Mouse (Mus musculus) hindbrain, embryonic 16.5 days (tissue): ENCODE results near the gene Fbxo4. TPM values are rescaled to one million over a fixed set of nuclear protein-coding genes. Genes with fewer than 3 reads are reported as not detected.

Experiments used
- ATAC-seq: fragments of 200-750 bp; cut with Nextera tagmentation; 2 replicates; pipeline ENCODE4 v1.8.0; 2017; ENCODE audit warnings: moderate TSS enrichment, moderate library complexity
- H3K27ac ChIP-seq: fragments of 300-500 bp; sonication (generic); 2 replicates; pipeline ENCODE4 v1.5.1; 2014; ENCODE audit warnings: low read depth, mild to moderate bottlenecking, control low read depth, low read length, moderate library complexity
- H3K27me3 ChIP-seq: fragments of 300-500 bp; sonication (generic); replicated peaks from 2 replicates; pipeline ENCODE4 v1.6.1; 2014; ENCODE audit warnings: low read length; ENCODE audit not compliant: control insufficient read depth, insufficient read depth
- H3K36me3 ChIP-seq: fragments of 300-500 bp; sonication (generic); 2 replicates; pipeline ENCODE4 v1.6.1; 2014; ENCODE audit warnings: mild to moderate bottlenecking, low read length, moderate library complexity, mixed read lengths; ENCODE audit not compliant: control insufficient read depth, insufficient read depth
- H3K4me1 ChIP-seq: fragments of 300-500 bp; sonication (generic); 2 replicates; pipeline ENCODE4 v1.6.1; 2014; ENCODE audit warnings: low read depth, low read length; ENCODE audit not compliant: control insufficient read depth, insufficient read depth
- H3K4me2 ChIP-seq: fragments of 300-500 bp; sonication (generic); 2 replicates; pipeline ENCODE4 v1.6.1; 2014; ENCODE audit warnings: mild to moderate bottlenecking, low read length, control low read depth, moderate library complexity
- H3K4me3 ChIP-seq: fragments of 300-500 bp; sonication (generic); 2 replicates; pipeline ENCODE4 v1.5.1; 2014; ENCODE audit warnings: mild to moderate bottlenecking, low read length, control low read depth, moderate library complexity
- H3K9ac ChIP-seq: fragments of 300-500 bp; sonication (generic); 2 replicates; pipeline ENCODE4 v1.6.1; 2014; ENCODE audit warnings: low read depth, mild to moderate bottlenecking, control low read depth, low read length, moderate library complexity
- H3K9me3 ChIP-seq: fragments of 300-500 bp; sonication (generic); 2 replicates; pipeline ENCODE4 v1.6.1; 2014; ENCODE audit warnings: mild to moderate bottlenecking, low read length, moderate library complexity; ENCODE audit not compliant: control insufficient read depth
- WGBS: fragments of 180-500 bp; shearing (Covaris S2); extraction: QIAGEN DNeasy Blood & Tissue Kit; methylation state at CpG from one replicate; pipeline ENCODE4 v1.1.7; 2014; 5-methylcytosine and 5-hydroxymethylcytosine counted together
- polyA plus RNA-seq: library from polyadenylated mRNA; unstranded; fragments of >200 nt; fragmentation: Nextera tagmentation; extraction: Ambion mirVana; gene quantifications from 2 replicates; pipeline ENCODE4 v1.2.1, GENCODE M21; 2015

The Fbxo4 gene
- polyA plus RNA-seq, 1 experiment from 2014 or later = 10.0 TPM

DNA sequence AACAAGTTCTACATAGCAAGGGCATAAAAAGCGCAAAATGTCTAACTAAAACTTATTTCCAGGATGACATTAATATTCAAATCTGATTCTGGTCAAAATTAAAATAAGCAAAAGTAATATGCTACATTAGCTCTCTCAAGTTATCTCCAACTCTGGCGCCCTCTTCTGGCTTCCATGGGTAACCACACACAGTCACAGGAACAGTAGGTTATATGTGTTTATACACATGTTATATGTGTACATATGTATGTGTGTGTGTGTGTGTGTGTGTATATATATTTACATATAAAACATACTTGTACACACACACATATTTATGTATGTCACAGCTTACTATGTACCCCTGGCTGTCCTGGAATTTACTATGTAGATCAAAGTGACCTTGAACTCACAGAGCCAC lies 8.6 kb upstream of the Fbxo4 start:
- no peak overlapping the region for H3K4me3 ChIP-seq
- H3K36me3 ChIP-seq = peaks cover 21% of the 10 kb centered on the region
- H3K27me3 ChIP-seq = no peaks in the 10 kb centered on the region
- 75% methylated on average over 2 of the region's 2 CpGs for WGBS
- H3K27ac ChIP-seq = no peak overlapping the region
- H3K4me2 ChIP-seq = no peak overlapping the region
- no peak for ATAC-seq
- H3K4me1 ChIP-seq = no peaks in the 10 kb centered on the region
- no peak overlapping the region for H3K9ac ChIP-seq
- H3K9me3 ChIP-seq = no peaks in the 10 kb centered on the region

DNA sequence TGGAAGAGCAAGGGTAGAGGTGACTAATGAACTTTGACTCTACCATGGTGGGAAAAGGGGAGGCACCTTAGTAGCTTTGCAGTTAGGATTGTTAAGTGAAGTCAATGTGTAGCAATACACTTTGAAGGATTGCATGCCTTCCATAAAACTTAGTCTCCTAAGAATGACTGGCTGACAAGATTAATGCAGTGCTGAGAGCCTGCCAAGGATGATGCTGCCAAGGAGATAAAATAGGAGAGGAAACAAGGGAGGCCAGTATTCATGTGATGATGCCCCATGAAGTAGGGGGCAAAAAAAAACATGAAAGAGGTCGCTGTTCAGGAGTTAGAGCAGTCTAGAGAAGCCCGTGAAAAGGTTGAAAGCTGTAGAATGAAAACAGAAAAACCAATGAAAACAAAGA lies 5.5 kb upstream of the Fbxo4 start:
- 76% methylated on average over 2 of the region's 2 CpGs for WGBS
- Histone ChIP-seq H3K9me3 (no peaks in the 10 kb centered on the region), H3K4me2 (no peak overlapping the region), H3K4me3 (no peak overlapping the region), H3K4me1 (no peaks in the 10 kb centered on the region; the same call in 1 of the 2 replicates), H3K9ac (no peak overlapping the region), H3K27ac (no peak overlapping the region), H3K27me3 (no peaks in the 10 kb centered on the region), H3K36me3 (peaks cover 15% of the 10 kb centered on the region)
- ATAC-seq = no peak

DNA sequence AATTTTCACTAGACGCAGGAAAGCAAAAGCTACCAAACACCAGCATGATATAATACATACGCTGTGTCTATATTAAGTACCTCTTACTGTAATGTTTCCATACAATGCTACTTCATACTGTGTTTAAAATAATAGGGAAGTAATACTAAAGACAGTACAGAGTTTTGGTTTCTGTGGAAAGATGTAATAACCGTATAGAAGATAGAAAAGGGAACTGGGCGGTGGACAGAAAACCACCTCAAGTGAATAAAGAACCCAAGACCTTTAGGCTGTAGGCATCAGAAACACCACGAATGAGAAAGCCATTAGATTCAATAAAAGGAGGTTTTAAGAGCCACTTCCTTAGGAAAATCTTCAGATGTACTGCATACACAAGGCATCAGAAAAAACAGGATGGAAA lies 3.4 kb upstream of the Fbxo4 start:
- Histone ChIP-seq H3K9ac (no peak overlapping the region), H3K4me2 (no peak overlapping the region), H3K9me3 (no peaks in the 10 kb centered on the region), H3K4me3 (no peak overlapping the region), H3K27me3 (no peaks in the 10 kb centered on the region), H3K27ac (no peak overlapping the region), H3K4me1 (no peaks in the 10 kb centered on the region; the same call in 1 of the 2 replicates), H3K36me3 (peaks cover 7% of the 10 kb centered on the region)
- WGBS = 96% methylated on average over 5 of the region's 5 CpGs
- ATAC-seq = no peak

DNA sequence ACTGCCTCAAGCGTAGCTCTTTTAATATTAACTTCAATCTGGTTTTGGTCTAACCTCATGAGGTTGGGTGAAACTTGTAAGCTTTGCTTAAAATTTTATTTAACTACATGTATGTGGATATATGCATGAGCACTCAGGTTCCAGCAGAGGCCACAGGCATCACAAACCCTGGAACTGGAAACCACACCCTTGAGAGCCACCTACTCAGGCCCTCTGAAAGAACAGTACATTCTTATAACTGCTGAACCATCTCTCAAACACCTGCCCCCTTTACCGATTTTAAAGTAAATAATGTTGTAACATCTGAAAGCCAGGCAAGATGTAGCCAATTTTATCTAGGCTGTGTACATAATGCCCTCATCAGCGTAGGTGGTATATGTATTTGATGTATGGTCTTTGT lies 498 bp upstream of the Fbxo4 start:
- WGBS = 84% methylated on average over 3 of the region's 3 CpGs
- 0 out of 2 replicates have a peak, but pooled peaks have one; percentile 4 for ATAC-seq
- Histone ChIP-seq H3K36me3 (peaks cover 3% of the 10 kb centered on the region; the same call in 1 of the 2 replicates), H3K4me3 (peak overlapping the region; percentile 61; the same call in 1 of the 2 replicates), H3K27me3 (no peaks in the 10 kb centered on the region), H3K4me2 (peak overlapping the region; percentile 61), H3K4me1 (no peaks in the 10 kb centered on the region; the same call in 1 of the 2 replicates), H3K9me3 (no peaks in the 10 kb centered on the region), H3K27ac (peak overlapping the region; percentile 95), H3K9ac (no peak overlapping the region; the same call in 1 of the 2 replicates)

DNA sequence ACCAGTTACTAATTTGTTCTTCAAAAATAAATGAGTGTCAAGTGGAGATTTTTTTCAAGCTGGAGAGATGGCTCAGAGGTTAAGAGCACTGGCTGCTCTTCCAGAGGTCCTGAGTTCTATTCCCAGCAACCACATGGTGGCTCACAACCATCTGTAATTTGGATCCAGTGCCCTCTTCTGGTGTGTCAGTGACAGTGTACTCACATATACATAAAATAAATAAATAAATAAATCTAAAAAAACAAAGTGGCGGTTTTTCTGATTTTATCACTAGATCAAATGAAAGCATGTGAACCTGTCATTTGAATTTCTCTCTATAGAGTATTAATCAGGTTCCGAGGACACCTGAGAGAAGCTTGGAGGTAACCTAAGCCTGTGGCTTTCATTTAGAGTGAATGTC lies 1.1 kb downstream of the Fbxo4 start:
- 90% methylated on average over 2 of the region's 2 CpGs for WGBS
- H3K4me2 ChIP-seq = no peak overlapping the region

DNA sequence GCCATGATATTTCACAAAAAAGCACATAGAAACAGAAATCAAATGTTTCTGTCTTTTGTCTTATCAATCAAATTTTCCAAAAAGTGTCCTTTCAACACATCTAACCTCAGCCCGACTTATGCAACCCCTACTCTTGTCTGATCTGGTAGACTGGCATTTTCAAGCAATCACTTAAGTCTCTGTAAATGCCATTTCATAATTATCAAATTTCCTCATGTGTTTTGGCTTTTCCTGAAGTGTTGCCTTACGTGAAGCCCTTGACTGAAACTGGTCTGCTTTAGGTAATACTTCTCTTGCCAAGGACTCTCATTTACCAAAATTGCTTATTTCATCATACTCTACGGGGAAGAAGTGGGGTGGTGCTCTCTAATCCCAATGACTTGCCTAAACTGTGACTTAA lies 6.1 kb downstream of the Fbxo4 start:
- Histone ChIP-seq H3K4me1 (no peaks in the 10 kb centered on the region), H3K9me3 (no peaks in the 10 kb centered on the region), H3K4me3 (no peak overlapping the region), H3K36me3 (no peaks in the 10 kb centered on the region), H3K9ac (no peak overlapping the region), H3K27ac (no peak overlapping the region), H3K4me2 (no peak overlapping the region), H3K27me3 (no peaks in the 10 kb centered on the region)
- no peak for ATAC-seq
- 93% methylated on average over 3 of the region's 3 CpGs for WGBS

More for the DNA sequence above, 1.1 kb downstream of the Fbxo4 start:
- Histone ChIP-seq H3K27ac (no peak overlapping the region), H3K4me1 (no peaks in the 10 kb centered on the region; the same call in 1 of the 2 replicates), H3K9me3 (no peaks in the 10 kb centered on the region), H3K9ac (no peak overlapping the region), H3K4me3 (no peak overlapping the region), H3K27me3 (no peaks in the 10 kb centered on the region), H3K36me3 (no peaks in the 10 kb centered on the region)
- no peak for ATAC-seq

DNA sequence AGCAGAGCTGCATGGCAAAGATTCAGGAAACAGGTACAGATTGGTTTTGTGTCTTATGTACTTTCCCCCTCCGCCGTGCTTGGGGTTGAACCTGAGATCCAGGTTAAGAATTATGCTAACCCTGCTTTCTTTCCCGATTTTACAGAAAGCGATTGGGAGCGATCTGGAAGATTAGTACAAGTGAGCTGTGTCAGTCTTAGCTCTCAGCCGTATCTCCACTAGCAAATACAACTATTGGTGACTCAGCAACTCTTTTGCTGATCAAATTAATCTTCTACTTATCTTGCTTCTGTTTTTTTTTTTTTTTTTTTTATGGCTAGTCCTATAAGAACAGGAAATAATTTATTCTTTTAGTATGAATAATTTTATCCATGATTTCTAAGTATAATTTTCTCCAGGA lies 9.2 kb downstream of the Fbxo4 start:
- ATAC-seq = no peak
- Histone ChIP-seq H3K9me3 (no peaks in the 10 kb centered on the region), H3K4me1 (no peaks in the 10 kb centered on the region), H3K27me3 (no peaks in the 10 kb centered on the region), H3K9ac (no peak overlapping the region), H3K4me2 (no peak overlapping the region), H3K4me3 (no peak overlapping the region), H3K27ac (no peak overlapping the region), H3K36me3 (no peaks in the 10 kb centered on the region)
- WGBS = 95% methylated on average over 6 of the region's 6 CpGs

DNA sequence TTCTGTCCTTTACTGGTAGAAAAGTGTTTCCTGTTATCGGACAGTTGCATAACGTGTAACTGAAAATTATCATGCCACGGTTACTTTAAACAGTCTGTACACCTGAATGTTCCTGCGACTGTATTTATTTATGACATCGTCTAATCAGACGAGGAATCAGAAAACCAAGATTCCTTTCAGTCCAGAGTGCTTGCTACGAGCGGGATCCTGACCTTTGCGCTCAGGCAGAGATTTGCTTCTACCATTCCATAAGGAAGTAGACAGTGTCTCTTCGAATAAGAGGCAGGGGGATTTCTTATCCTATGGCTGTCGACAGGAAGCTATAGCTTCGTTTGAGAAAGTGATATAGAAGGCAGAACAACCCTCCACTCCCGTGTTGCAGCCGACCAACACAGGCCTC lies 9.6 kb downstream of the Fbxo4 start:
- Histone ChIP-seq H3K27me3 (no peaks in the 10 kb centered on the region), H3K4me3 (no peak overlapping the region), H3K9me3 (no peaks in the 10 kb centered on the region), H3K4me1 (no peaks in the 10 kb centered on the region), H3K4me2 (no peak overlapping the region), H3K9ac (no peak overlapping the region), H3K36me3 (no peaks in the 10 kb centered on the region), H3K27ac (no peak overlapping the region)
- no peak for ATAC-seq
- 93% methylated on average over 14 of the region's 14 CpGs for WGBS

DNA sequence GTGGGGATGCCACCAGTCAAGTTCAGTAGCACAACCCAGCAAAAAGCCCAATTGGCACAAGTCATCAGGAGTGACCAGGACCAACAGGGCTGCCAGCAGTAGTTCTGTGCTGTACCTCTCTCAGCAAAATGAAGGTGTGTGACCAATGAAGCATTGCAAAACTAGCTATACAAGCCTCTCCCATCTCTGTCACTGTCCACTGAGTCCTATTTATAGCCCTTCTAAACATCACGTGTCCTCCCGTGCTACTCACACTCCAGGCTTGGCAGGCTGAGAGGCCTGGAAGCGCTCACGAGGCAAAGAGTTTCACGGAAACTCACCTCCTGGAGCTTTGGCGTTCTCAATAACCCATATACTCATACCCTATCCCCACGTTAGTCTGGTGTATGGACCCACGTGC lies 17.1 kb downstream of the Fbxo4 start:
- Histone ChIP-seq H3K9ac (no peak overlapping the region), H3K4me2 (no peak overlapping the region), H3K36me3 (no peaks in the 10 kb centered on the region), H3K4me3 (no peak overlapping the region), H3K9me3 (no peaks in the 10 kb centered on the region), H3K27ac (no peak overlapping the region), H3K27me3 (no peaks in the 10 kb centered on the region), H3K4me1 (no peaks in the 10 kb centered on the region)
- 82% methylated on average over 8 of the region's 8 CpGs for WGBS
- no peak for ATAC-seq

DNA sequence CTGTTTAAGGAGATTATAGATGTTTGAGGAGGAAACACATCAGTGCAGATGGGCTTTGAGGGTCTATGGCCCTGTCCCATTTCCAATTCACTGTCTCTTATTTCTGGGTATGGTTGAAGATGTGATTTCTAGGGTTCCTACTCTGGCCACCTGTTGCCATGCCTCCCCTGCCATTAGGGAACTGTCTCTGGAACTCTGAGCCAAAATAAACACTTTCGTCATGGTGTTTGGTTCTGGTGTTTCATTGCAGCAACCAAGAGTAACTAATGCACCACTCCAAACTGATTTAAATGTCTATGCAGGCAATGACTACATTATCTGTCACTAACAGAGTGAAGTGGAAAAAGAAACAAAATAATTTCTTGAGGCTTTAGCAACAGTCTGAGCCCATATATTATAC lies 19.3 kb downstream of the Fbxo4 start:
- 53% methylated on average over 1 of the region's 1 CpGs for WGBS
- ATAC-seq = no peak
- H3K4me3 ChIP-seq = no peak overlapping the region

More for the DNA sequence above, 19.3 kb downstream of the Fbxo4 start:
- H3K27ac ChIP-seq = no peak overlapping the region
- no peaks in the 10 kb centered on the region for H3K27me3 ChIP-seq
- H3K9me3 ChIP-seq = no peaks in the 10 kb centered on the region
- no peak overlapping the region for H3K9ac ChIP-seq
- no peaks in the 10 kb centered on the region for H3K4me1 ChIP-seq
- no peak overlapping the region for H3K4me2 ChIP-seq
- H3K36me3 ChIP-seq = no peaks in the 10 kb centered on the region
